Comparison of ENCODE assay signal across 9 mouse cellular contexts in the genomic region with DNA sequence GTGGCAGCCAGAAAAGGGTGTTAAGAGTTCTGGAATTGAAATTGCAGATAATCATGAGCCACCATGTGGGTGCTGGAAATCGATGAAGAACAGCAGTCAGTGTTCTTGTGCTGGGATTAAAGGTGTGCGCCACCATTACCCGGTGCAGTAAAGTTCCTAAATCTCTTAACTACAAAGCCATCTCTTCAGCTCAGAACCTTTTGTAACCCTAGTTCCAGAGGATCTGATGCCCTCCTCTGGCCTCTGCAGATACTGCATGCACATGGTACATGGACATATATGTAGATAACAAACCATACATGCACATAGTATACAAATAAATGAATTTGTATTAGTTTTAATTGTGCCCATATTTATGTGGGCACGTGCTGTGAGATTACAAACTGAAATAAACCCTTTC. TPM values are rescaled to one million over a fixed set of nuclear protein-coding genes. Genes with fewer than 3 reads are reported as not detected.
A peak's percentile ranks its signal among the peaks of the same experiment; 100 is the strongest.
DNase-seq lines count a peak whose midpoint lies in the region; ATAC-seq and TF ChIP-seq lines count a peak whose summit lies in the region.
"Had no signal": no experiment of that assay in that cellular context is flagged by ENCODE, and none has a peak within 500 bp of the region (broad histone marks: within the 10 kb centered on the region; RNA-seq: fewer than 3 reads in every experiment).

No protein-coding gene starts in this region.

- H3K4me3 ChIP-seq in liver, embryonic 11.5 days (ENCODE audit: low read depth, low read length) = no peak overlapping the region
- no peak overlapping the region for H3K4me3 ChIP-seq in lung, postnatal 0 days (ENCODE audit: low read depth, low read length)
- H3K4me3 ChIP-seq: embryonic facial prominence, embryonic 13.5 days; liver, embryonic 15.5 days had no signal

- DNase-seq in liver = peak; percentile 58
- DNase-seq in liver, embryonic 11.5 days (ENCODE audit: low spot score) = no peak
- DNase-seq in c-Kit-positive CD71-positive TER-119-positive erythroid progenitor cells, embryonic 14.5 days (ENCODE audit: low spot score) = peak; percentile 51
- peak; percentile 28 for DNase-seq in lung, postnatal 0 days (ENCODE audit: low spot score)
- peak; percentile 23 to 44 for DNase-seq in thymus, postnatal 10 days (ENCODE audit: low spot score in 2 of 2)
- DNase-seq in cerebellum, postnatal 36 days = no peak
- DNase-seq in gastrocnemius, postnatal 10 days = no peak

- TF ChIP-seq EP300 in lung, postnatal 0 days (IDR thresholded peaks at IDR 0.05) = no peak

- no peaks in the 10 kb centered on the region for H3K27me3 ChIP-seq in liver, embryonic 11.5 days (replicated peaks; ENCODE audit: control insufficient read depth, insufficient read depth, low read length)
- no peaks in the 10 kb centered on the region for H3K27me3 ChIP-seq in lung, postnatal 0 days (replicated peaks; ENCODE audit: insufficient read depth, low read length)
- H3K27me3 ChIP-seq: embryonic facial prominence, embryonic 13.5 days; liver, embryonic 15.5 days had no signal

- ATAC-seq in liver, embryonic 11.5 days (replicated peaks; ENCODE audit: low FRiP score) = no peak
- no peak; the same call in 1 of the 2 replicates for ATAC-seq in lung, postnatal 0 days

- peak; percentile 69 for TF ChIP-seq CTCF in lung, postnatal 0 days (IDR thresholded peaks at IDR 0.05)

- H3K4me2 ChIP-seq in liver, embryonic 11.5 days = no peak overlapping the region
- no peak overlapping the region for H3K4me2 ChIP-seq in lung, postnatal 0 days (replicated peaks; ENCODE audit: low read depth, low read length)
- H3K4me2 ChIP-seq: embryonic facial prominence, embryonic 13.5 days; liver, embryonic 15.5 days had no signal

- H3K9me3 ChIP-seq in liver, embryonic 11.5 days (ENCODE audit: control insufficient read depth, low read length) = no peaks in the 10 kb centered on the region
- no peaks in the 10 kb centered on the region for H3K9me3 ChIP-seq in lung, postnatal 0 days (ENCODE audit: low read length)
- H3K9me3 ChIP-seq: embryonic facial prominence, embryonic 13.5 days; liver, embryonic 15.5 days had no signal

- peaks cover 19% of the 10 kb centered on the region; the same call in 1 of the 2 replicates for H3K36me3 ChIP-seq in liver, embryonic 11.5 days (ENCODE audit: control insufficient read depth, insufficient read depth, low read length)
- no peaks in the 10 kb centered on the region for H3K36me3 ChIP-seq in lung, postnatal 0 days (ENCODE audit: insufficient read depth, low read length)

- no peak overlapping the region for H3K9ac ChIP-seq in liver, embryonic 11.5 days (ENCODE audit: low read depth, low read length)
- no peak overlapping the region for H3K9ac ChIP-seq in lung, postnatal 0 days (replicated peaks; ENCODE audit: low read depth)
- H3K9ac ChIP-seq: embryonic facial prominence, embryonic 13.5 days; liver, embryonic 15.5 days had no signal

- no peak overlapping the region for H3K27ac ChIP-seq in liver, embryonic 11.5 days (ENCODE audit: low read depth, low read length)
- H3K27ac ChIP-seq in lung, postnatal 0 days (ENCODE audit: low read length) = no peak overlapping the region
- H3K27ac ChIP-seq: embryonic facial prominence, embryonic 13.5 days; liver, embryonic 15.5 days had no signal

- peaks cover 14% of the 10 kb centered on the region for H3K4me1 ChIP-seq in liver, embryonic 11.5 days (replicated peaks; ENCODE audit: control insufficient read depth, insufficient read depth, low read length)
- H3K4me1 ChIP-seq in lung, postnatal 0 days (ENCODE audit: insufficient read depth, low read depth, low read length) = no peaks in the 10 kb centered on the region; the same call in 1 of the 2 replicates

- 77% methylated on average over 4 of the region's 4 CpGs for WGBS in liver, embryonic 11.5 days
- 90% methylated on average over 4 of the region's 4 CpGs for WGBS in lung, postnatal 0 days

RNA-seq across cellular contexts. Expression of a gene that starts 8.5 kb away (rescaled TPM):
- polyA plus RNA-seq in liver, embryonic 11.5 days (2014; fragmentation: Nextera tagmentation; extraction: Ambion mirVana) = 45.6 and 46.2 TPM in 2 replicates
- polyA plus RNA-seq in lung, postnatal 0 days (2015; fragmentation: Nextera tagmentation; extraction: Ambion mirVana) = 33.1 and 39.6 TPM in 2 replicates
- 10 to 100 TPM; 24.4 to 26.7 TPM for total RNA-seq in gastrocnemius, postnatal 10 days (2021)

RNA-seq across cellular contexts. Expression of a gene that starts 29.2 kb away (rescaled TPM):
- polyA plus RNA-seq in liver, embryonic 11.5 days (2014; fragmentation: Nextera tagmentation; extraction: Ambion mirVana) = 0.84 and 1.1 TPM in 2 replicates
- polyA plus RNA-seq in lung, postnatal 0 days (2015; fragmentation: Nextera tagmentation; extraction: Ambion mirVana) = 2.8 and 3.5 TPM in 2 replicates
- under 1 TPM; 0.27 to 0.28 TPM for total RNA-seq in gastrocnemius, postnatal 10 days (2021)

RNA-seq across cellular contexts. Expression of a gene that starts 48.2 kb away (rescaled TPM):
- polyA plus RNA-seq in liver, embryonic 11.5 days (2014; fragmentation: Nextera tagmentation; extraction: Ambion mirVana) = 50.2 and 54.8 TPM in 2 replicates
- 63.3 and 64.7 TPM in 2 replicates for polyA plus RNA-seq in lung, postnatal 0 days (2015; fragmentation: Nextera tagmentation; extraction: Ambion mirVana)
- 10 to 100 TPM; 27.1 to 39.5 TPM for total RNA-seq in gastrocnemius, postnatal 10 days (2021)

RNA-seq across cellular contexts. Expression of a gene that starts 54.1 kb away (rescaled TPM):
- polyA plus RNA-seq in liver, embryonic 11.5 days (2014; fragmentation: Nextera tagmentation; extraction: Ambion mirVana) = 29.7 and 30.4 TPM in 2 replicates
- 14.2 and 17.1 TPM in 2 replicates for polyA plus RNA-seq in lung, postnatal 0 days (2015; fragmentation: Nextera tagmentation; extraction: Ambion mirVana)
- 10 to 100 TPM; 19.5 to 23.9 TPM for total RNA-seq in gastrocnemius, postnatal 10 days (2021)

RNA-seq across cellular contexts. Expression of a gene that starts 54.5 kb away (rescaled TPM):
- 7.2 and 8.7 TPM in 2 replicates for polyA plus RNA-seq in liver, embryonic 11.5 days (2014; fragmentation: Nextera tagmentation; extraction: Ambion mirVana)
- 11.5 and 13.4 TPM in 2 replicates for polyA plus RNA-seq in lung, postnatal 0 days (2015; fragmentation: Nextera tagmentation; extraction: Ambion mirVana)
- 10 to 100 TPM; 12.0 to 14.3 TPM for total RNA-seq in gastrocnemius, postnatal 10 days (2021)

Comparison
In these comparisons a context has a peak if more than half of its experiments do, and no peak if none do; other contexts are left out.
1. DNase-seq: peak in liver (single experiment), c-Kit-positive CD71-positive TER-119-positive erythroid progenitor cells, embryonic 14.5 days (single experiment), lung, postnatal 0 days (single experiment) and thymus, postnatal 10 days (2 of 2); none in liver, embryonic 11.5 days (single experiment), cerebellum, postnatal 36 days (0 of 2) and gastrocnemius, postnatal 10 days (single experiment).